Mouse (Mus musculus) cerebellum, adult (tissue): ENCODE measurements at regions not wholly inside any gene's neighbourhood (a gene's known extent, or its start where the extent isn't known, plus 50 kb on each side); places are given as distances from the start of the nearest gene placed in this dataset.

Source experiments
- ATAC-seq: cut with Nextera tagmentation; 2 replicates; pipeline ENCODE4 v1.9.2; 2017; ENCODE audit warnings: mild to moderate bottlenecking, moderate library complexity, mixed read lengths; ENCODE audit not compliant: insufficient number of reproducible peaks, low FRiP score, low TSS enrichment

- no peak for ATAC-seq
Measured at GRCm38 (mm10) chr13:51295872-51296271, 112.6 kb upstream of the S1pr3 start.

GRCm38 (mm10) chr13:51297231-51297880 lies 111.1 kb upstream of the S1pr3 start:
- no peak for ATAC-seq

DNA sequence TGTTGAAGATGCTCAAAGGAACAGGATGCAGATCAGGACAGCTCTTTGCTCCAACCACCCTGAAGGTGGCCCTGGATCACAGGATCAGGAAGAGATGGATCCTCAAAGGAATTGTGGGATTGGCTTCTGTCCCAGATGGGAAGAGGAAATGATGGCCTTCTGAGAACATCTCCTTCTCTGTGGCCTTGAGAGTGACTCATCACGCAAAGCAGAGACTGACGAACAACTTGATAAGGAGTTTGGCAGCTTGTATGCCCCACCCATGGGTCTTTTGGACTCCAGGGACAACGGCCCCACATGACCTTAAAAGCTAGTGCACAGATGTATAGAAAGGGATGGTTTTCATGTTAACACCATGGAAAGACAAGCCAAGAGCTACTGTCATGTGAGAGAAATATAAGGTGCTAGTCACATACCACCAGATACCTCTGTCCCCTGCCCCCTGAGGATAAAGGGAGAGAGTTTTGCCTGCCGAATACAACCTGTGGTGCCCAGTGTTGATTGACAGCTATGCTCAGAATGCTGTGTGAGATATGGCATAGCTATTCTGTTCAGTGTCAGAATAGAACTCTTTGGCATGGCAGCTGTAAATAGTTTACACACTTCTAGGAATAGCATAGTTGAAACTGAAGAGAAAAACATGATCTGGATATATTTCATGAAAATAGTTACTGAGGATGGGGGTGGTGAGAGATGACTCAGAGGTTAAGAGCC lies 109.2 kb upstream of the S1pr3 start:
- no peak for ATAC-seq

DNA sequence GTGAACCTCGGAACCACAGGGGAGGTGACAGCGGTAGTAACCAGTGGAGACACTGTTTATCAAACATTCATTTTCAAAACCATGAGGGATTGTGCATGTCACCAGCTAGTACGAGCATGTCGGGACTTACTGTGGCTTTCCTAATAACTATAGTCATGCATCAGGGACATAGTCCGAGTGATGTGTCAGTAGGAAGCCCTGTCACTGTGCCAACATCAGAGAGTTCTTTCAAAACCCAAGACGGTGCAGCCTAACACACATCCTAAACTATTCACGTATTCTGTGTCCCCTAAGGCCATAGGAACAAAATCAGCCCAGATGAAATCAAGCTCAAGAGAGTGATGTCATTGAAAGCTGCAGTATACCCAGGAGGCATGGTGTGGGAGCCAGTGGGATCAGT lies 107.0 kb upstream of the S1pr3 start:
- no peak for ATAC-seq

DNA sequence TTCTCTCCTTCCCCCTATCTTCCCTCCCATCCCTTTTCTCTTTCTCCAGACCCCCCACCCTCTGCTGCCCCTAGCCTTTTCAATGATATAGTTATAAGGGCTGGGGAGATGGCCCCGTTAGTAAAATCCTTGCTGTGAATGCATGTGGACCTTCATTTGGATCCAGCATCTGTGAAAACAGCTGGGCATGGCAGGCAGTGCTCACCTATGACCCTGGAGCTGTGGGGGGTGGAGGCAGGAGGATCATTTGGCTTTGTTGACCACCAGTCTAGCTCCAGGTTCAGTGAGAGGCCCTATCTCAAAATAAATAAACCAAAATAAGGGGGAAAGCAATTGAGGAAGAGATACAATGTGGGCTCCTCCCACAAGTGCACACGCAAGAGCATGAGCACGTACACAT lies 105.3 kb upstream of the S1pr3 start:
- no peak for ATAC-seq

DNA sequence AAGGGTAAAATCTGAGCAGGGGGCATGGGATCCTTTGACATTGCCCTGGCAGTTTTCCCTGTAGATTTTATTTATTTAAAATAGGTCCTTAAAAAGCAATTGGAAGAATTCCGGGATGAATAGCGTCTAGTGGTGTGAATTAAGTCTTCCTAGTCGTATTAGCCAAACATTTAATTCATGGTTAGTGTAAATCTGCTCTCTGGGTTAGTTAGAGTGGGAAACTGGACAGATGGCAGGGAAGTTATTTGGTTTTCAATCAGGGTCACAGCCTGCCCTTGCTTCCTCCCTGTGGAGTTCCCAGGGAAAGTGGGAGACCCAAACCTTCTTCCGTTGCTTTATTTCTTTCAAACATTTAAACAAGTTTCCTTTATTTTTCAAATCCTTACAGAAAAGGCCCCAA lies 103.8 kb upstream of the S1pr3 start:
- ATAC-seq, result no peak

DNA sequence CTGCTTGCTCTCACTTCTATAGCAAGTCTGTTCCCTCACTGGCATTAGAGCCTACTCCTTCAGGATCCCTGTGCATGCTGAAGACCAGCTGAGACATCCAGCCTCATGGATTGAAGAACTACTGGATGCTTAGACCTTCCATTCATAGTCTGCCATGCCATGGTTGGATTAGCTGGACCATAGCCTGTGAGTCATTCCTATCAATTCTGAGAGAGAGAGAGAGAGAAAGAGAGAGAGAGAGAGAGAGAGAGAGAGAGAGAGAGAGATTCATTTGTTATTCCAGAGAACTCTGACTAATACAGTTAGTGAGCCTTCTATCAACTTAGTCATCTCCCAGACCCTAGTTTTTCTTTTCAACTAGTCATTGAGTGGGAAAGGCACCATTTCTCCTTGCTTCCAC lies 99.0 kb upstream of the S1pr3 start:
- no peak for ATAC-seq

DNA sequence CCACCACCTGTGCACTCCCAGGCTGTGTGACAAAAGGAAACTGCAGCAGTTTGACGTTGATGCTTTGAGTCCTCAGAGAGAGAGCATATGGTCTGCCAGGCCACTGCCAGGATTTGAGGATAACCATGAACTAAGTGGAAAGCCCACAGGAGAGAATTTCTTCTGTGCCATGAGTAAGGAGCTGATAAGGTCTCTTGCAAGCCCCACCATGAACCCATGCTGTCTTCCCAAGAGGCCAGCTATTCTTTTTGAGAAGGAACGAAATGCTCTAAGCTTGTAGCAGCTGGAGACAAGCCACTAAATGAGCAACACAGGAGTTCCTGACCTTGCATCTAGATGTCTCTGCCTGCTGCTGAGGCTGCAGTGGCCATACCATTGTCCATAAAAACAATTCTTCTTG lies 98.4 kb upstream of the S1pr3 start:
- no peak for ATAC-seq

DNA sequence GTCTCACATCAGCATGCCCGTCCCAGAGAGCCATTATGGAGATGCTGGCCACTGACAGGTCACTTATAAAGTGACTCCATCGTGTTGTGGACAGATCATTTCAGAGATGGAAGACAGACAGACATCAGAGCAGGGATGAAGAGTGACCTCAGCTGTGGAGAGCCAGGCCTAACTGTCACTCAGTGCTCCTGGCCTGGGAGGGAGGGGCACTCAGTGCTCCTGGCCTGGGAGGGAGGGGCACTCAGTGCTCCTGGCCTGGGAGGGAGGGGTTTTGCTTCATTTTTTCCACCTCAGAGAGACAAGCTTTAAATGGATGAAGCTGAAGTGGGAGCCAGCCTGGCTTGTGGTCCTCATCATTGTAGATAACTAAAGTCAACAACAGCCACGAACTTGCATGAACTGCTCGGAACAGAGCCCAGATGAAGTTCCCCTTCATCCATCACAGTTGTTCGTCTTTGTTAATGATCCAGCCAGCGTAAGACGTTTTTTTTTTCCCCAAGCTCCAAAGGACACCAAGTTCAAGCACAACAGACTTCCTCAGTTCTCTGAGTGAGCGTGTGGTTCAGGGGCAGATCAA lies 96.7 kb upstream of the S1pr3 start:
- ATAC-seq, result no peak

- no peak for ATAC-seq
Measured at GRCm38 (mm10) chr13:51313129-51313850, 95.1 kb upstream of the S1pr3 start.

- no peak for ATAC-seq
Measured at GRCm38 (mm10) chr13:51314541-51314977, 93.9 kb upstream of the S1pr3 start.

GRCm38 (mm10) chr13:51315008-51315778 lies 93.2 kb upstream of the S1pr3 start:
- ATAC-seq, result no peak

DNA sequence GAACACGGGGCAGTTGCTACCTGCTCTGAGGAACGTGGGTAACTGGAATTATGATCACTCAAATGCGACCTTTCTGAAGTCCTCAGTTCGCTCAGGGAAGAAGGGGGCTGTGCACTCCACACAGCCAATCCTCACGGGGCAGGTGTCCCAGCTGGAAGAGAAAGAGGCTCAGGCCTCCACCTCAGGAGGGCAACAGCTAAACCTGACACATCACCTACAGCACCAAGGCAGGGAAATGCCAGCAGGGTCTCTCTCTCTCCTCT lies 92.7 kb upstream of the S1pr3 start:
- no peak for ATAC-seq

DNA sequence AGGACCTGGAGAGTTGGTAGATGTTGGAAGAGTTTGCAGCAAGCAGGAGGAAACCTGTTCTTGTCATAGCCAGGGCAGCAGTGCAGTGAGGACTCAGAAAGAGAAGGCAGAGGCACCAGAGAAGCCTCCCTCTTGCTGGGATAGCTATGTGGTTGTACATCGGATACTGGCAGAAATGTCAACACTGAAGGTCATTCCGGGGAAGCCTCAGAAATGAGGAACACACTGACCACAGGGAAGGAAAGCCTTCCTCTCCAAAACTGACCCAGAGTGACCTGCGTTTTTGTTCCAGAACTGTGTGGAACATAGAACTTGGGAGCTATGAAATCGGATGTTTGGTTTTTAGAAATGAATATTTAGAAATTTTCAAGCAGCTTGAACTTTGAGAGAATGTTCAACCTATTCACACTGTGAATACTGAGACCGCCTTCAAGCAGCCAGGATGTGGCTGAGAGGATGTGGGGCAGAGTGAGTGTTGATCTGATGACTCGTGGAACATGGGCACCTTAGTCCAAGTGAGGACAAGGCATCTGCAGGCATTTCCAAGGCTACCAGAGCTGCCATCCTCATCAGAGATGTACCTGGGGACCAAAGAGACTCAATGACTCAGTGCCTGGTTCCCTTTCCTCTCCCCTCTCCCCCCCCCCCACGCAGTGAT lies 85.3 kb upstream of the S1pr3 start:
- no peak for ATAC-seq

DNA sequence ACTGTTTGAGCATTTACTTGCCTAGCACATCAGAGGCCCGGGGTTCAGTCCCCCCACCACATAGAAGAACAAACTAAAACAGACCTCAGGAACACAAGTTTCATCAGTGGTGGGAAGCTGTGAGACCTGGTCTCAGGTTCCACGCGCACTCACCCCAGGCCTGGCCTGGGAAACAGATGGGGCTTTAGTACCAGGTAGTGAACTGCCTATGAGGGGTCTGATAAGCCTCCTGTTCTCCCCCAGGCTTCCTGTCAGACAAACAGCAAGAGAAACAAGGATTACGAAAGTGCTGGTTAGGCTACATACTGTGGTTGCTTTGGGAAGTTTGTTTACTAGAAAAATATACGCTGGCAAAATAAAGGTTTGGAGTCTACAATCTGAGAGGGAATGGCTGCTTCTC lies 83.7 kb upstream of the S1pr3 start:
- ATAC-seq, result no peak

- ATAC-seq, result no peak
Measured at GRCm38 (mm10) chr13:51325298-51325697, 83.1 kb upstream of the S1pr3 start.

DNA sequence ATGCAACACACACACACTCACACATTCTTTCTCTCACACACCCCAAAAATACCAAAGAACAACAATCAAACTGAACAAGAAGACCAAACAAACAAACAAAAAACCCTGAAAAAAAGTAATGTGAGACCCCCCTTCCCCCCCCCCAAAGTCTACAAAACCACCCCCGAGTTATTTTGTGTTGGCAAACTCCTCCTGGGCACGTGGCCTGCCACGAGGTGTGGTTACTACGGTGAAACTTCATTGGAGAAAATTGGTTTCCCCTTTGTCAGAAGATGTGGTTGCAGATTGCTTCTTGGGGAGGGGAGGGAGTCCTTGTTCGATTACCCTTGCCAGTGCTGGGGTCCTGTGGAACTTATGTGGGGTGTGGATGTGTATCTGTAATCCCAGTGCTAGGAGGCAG lies 82.3 kb upstream of the S1pr3 start:
- no peak for ATAC-seq

DNA sequence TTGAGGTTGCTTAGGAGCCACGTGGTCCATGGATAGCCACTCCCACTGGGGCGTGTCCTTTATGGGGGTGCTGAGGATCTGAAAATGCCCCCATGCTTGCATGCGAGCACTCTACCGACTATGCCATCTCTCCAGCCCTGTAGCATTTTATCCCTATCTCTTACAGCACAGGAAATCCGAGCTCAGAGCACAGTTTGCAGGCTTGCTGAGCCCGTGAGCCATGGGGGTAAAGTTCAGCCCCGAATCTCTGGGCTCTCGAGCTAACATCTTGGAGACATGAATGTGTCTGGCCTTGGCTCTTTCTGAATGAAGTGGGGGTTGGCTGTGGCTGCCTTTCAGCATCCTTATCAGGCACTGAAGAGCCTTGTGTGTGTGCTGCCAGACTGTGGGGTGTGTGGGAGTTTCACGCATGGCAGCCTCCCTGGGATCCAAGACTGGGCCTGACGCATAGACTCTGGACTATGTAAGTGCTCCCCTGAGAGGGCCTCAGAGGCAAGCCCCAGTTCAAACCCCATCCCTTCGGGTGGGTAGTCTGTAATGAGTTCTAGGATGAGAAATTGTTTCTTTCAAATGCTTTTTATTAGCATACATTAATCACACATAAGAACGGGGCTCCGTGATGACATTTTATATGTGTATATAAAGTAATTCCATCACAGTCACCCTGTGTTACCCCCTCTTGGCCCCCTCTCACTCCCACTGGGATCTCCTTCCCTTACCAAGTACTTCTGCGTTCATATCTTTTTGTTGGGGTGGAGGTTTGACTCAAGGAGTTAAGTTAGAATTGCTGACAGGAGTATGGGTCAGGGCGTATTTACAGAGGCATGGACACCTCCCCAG lies 80.1 kb upstream of the S1pr3 start:
- ATAC-seq, result no peak

DNA sequence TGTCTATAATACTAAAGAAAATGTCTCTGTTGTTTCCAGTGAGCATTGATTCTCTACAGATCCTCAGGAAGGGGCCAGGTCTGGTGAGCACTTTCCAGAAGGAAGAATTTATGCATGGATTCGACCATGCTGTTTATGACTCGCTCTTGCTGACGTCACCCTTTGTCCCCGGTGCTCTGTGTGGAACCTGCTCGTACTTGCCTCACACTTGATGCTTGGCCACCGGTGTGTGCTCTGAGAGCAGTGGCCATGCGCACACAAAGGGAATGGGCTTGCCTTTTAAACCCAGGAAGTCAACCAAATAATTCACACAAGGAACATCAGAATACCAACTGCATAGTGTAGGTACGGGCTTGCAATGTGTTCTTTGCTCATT lies 79.5 kb upstream of the S1pr3 start:
- ATAC-seq, result no peak
